Mouse (Mus musculus) MEL (cell line): ENCODE measurements around the gene Pde10a. TPM values are rescaled to one million over a fixed set of nuclear protein-coding genes. Genes with fewer than 3 reads are reported as not detected.

Experiments
- DNase-seq: peaks from one replicate; pipeline ENCODE4 v3.0.0; 2011; ENCODE audit warnings: low read depth, low spot score
- H3K27ac ChIP-seq: 2 replicates; pipeline ENCODE4 v1.5.1; 2012; ENCODE audit warnings: low read depth, mild to moderate bottlenecking, control low read depth, low read length, moderate library complexity; ENCODE audit not compliant: control insufficient read depth
- H3K27me3 ChIP-seq, 2 experiments: fragments of 150-350 bp in 1 of 2; sonication (generic) in 1 of 2; 2 replicates each; pipeline ENCODE4 v1.6.1; 2012; ENCODE audit warnings: low read length in 2 of 2, mild to moderate bottlenecking in 2 of 2, improper control_type of control experiment in 1 of 2, moderate library complexity in 1 of 2; ENCODE audit not compliant: insufficient read depth in 2 of 2, control insufficient read depth in 1 of 2
- H3K36me3 ChIP-seq, 2 experiments: 2 replicates each; pipeline ENCODE4 v1.6.1; 2012 to 2014; ENCODE audit warnings: low read length in 2 of 2, improper control_type of control experiment in 1 of 2, inconsistent platforms in 1 of 2, mild to moderate bottlenecking in 1 of 2; ENCODE audit not compliant: insufficient read depth in 2 of 2, control insufficient read depth in 1 of 2
- H3K4me1 ChIP-seq, 2 experiments: fragments of 150-350 bp in 1 of 2; sonication (generic) in 1 of 2; 2 replicates each; pipeline ENCODE4 v1.6.1; 2012; ENCODE audit warnings: low read length in 2 of 2, improper control_type of control experiment in 1 of 2, mild to moderate bottlenecking in 1 of 2; ENCODE audit not compliant: insufficient read depth in 2 of 2, control insufficient read depth in 1 of 2
- H3K4me3 ChIP-seq, 2 experiments: fragments of 150-350 bp in 1 of 2; sonication (generic) in 1 of 2; 2 replicates each; pipeline ENCODE4 v1.5.1; 2012; ENCODE audit warnings: low read depth in 2 of 2, low read length in 2 of 2, mild to moderate bottlenecking in 2 of 2, moderate library complexity in 2 of 2, control low read depth in 1 of 2, improper control_type of control experiment in 1 of 2; ENCODE audit not compliant: control insufficient read depth in 1 of 2, insufficient read depth in 1 of 2
- H3K79me2 ChIP-seq: 2 replicates; pipeline ENCODE4 v1.6.1; 2012; ENCODE audit warnings: mild to moderate bottlenecking, low read length, moderate library complexity; ENCODE audit not compliant: control insufficient read depth, poor library complexity, insufficient read depth
- H3K9ac ChIP-seq: 2 replicates; pipeline ENCODE4 v1.6.1; 2012; ENCODE audit warnings: low read depth, mild to moderate bottlenecking, control low read depth, low read length, moderate library complexity; ENCODE audit not compliant: control insufficient read depth, poor library complexity, severe bottlenecking
- H3K9me3 ChIP-seq: fragments of 150-350 bp; sonication (generic); replicated peaks from 2 replicates; pipeline ENCODE4 v1.6.1; 2012; ENCODE audit warnings: mild to moderate bottlenecking, low read length, improper control_type of control experiment, moderate library complexity; ENCODE audit not compliant: insufficient read depth
- E2F4 ChIP-seq: IDR thresholded peaks from 2 replicates; pipeline ENCODE4 v1.6.1; 2011; ENCODE audit warnings: low read depth, low read length, improper control_type of control experiment, borderline replicate concordance
- ETS1 ChIP-seq: IDR thresholded peaks from 2 replicates; pipeline ENCODE4 v1.6.1; 2012; ENCODE audit warnings: low read depth, mild to moderate bottlenecking, inconsistent platforms, low read length, improper control_type of control experiment, moderate library complexity
- GABPA ChIP-seq: IDR thresholded peaks from 2 replicates; pipeline ENCODE4 v1.6.1; 2012; ENCODE audit warnings: low read depth, mild to moderate bottlenecking, inconsistent platforms, low read length, improper control_type of control experiment, moderate library complexity
- GATA1 ChIP-seq: IDR thresholded peaks from 2 replicates; pipeline ENCODE4 v1.6.1; 2011; ENCODE audit warnings: low read depth, low read length, improper control_type of control experiment
- HCFC1 ChIP-seq: IDR thresholded peaks from 2 replicates; pipeline ENCODE4 v1.6.1; 2012; ENCODE audit warnings: low read depth, mild to moderate bottlenecking, inconsistent platforms, low read length, improper control_type of control experiment, moderate library complexity
- JUND ChIP-seq: IDR thresholded peaks from 2 replicates; pipeline ENCODE4 v1.6.1; 2011; ENCODE audit warnings: low read depth, mild to moderate bottlenecking, improper control_type of control experiment, low read length
- KAT2A ChIP-seq: conservative IDR thresholded peaks from 2 replicates; pipeline ENCODE4 v1.6.1; 2012; ENCODE audit warnings: low read depth, low read length, improper control_type of control experiment, inconsistent platforms
- MAFK ChIP-seq: IDR thresholded peaks from 2 replicates; pipeline ENCODE4 v1.6.1; 2011; ENCODE audit warnings: low read depth, mild to moderate bottlenecking, low read length, improper control_type of control experiment, borderline replicate concordance
- MAX ChIP-seq: IDR thresholded peaks from 2 replicates; pipeline ENCODE4 v1.6.1; 2011; ENCODE audit warnings: low read length, improper control_type of control experiment
- MEF2A ChIP-seq: IDR thresholded peaks from 2 replicates; pipeline ENCODE4 v1.6.1; 2014; ENCODE audit warnings: low read depth, mild to moderate bottlenecking, inconsistent platforms, low read length, improper control_type of control experiment; ENCODE audit not compliant: poor library complexity, insufficient replicate concordance, severe bottlenecking; ENCODE audit errors: extremely low read depth
- MXI1 ChIP-seq: IDR thresholded peaks from 2 replicates; pipeline ENCODE4 v1.6.1; 2011; ENCODE audit warnings: mild to moderate bottlenecking, low read depth, low read length, improper control_type of control experiment
- MYB ChIP-seq: IDR thresholded peaks from 2 replicates; pipeline ENCODE4 v1.6.1; 2011; ENCODE audit warnings: mild to moderate bottlenecking, low read depth, low read length, improper control_type of control experiment
- NELFE ChIP-seq: IDR thresholded peaks from 2 replicates; pipeline ENCODE4 v1.6.1; 2011; ENCODE audit warnings: low read depth, low read length, improper control_type of control experiment
- NRF1 ChIP-seq: IDR thresholded peaks from 2 replicates; pipeline ENCODE4 v1.6.1; 2014; ENCODE audit warnings: low read depth, mild to moderate bottlenecking, inconsistent platforms, low read length, improper control_type of control experiment, moderate library complexity; ENCODE audit not compliant: poor library complexity, insufficient read depth, severe bottlenecking
- POLR2A ChIP-seq, 2 experiments: IDR thresholded peaks; 2 replicates each; pipeline ENCODE4 v1.6.1; 2011 to 2012; ENCODE audit warnings: low read length in 2 of 2, mild to moderate bottlenecking in 2 of 2, control low read depth in 1 of 2, improper control_type of control experiment in 1 of 2, low read depth in 1 of 2, moderate library complexity in 1 of 2; ENCODE audit not compliant: control insufficient read depth in 1 of 2, insufficient read depth in 1 of 2, poor library complexity in 1 of 2
- POLR2AphosphoS2 ChIP-seq: IDR thresholded peaks from 2 replicates; pipeline ENCODE4 v1.6.1; 2011; ENCODE audit warnings: low read length, improper control_type of control experiment
- POLR2AphosphoS5 ChIP-seq: IDR thresholded peaks from 2 replicates; pipeline ENCODE4 v1.6.1; 2012; ENCODE audit warnings: low read depth, borderline replicate concordance, mild to moderate bottlenecking, inconsistent platforms, low read length, moderate library complexity, mixed read lengths
- RCOR1 ChIP-seq: IDR thresholded peaks from 2 replicates; pipeline ENCODE4 v1.6.1; 2012; ENCODE audit warnings: low read depth, mild to moderate bottlenecking, inconsistent platforms, low read length, improper control_type of control experiment
- SIN3A ChIP-seq: IDR thresholded peaks from 2 replicates; pipeline ENCODE4 v1.6.1; 2012; ENCODE audit warnings: low read length, improper control_type of control experiment, inconsistent platforms
- TAL1 ChIP-seq: IDR thresholded peaks from 2 replicates; pipeline ENCODE4 v1.6.1; 2012; ENCODE audit warnings: mild to moderate bottlenecking, inconsistent platforms, low read length, moderate library complexity, mixed read lengths
- TCF12 ChIP-seq: IDR thresholded peaks from 2 replicates; pipeline ENCODE4 v1.6.1; 2014; ENCODE audit warnings: low read depth, mild to moderate bottlenecking, inconsistent platforms, low read length, improper control_type of control experiment, moderate library complexity
- UBTF ChIP-seq: IDR thresholded peaks from 2 replicates; pipeline ENCODE4 v1.6.1; 2012; ENCODE audit warnings: low read depth, mild to moderate bottlenecking, inconsistent platforms, low read length, improper control_type of control experiment, moderate library complexity, borderline replicate concordance; ENCODE audit not compliant: insufficient read depth
- USF1 ChIP-seq: IDR thresholded peaks from 2 replicates; pipeline ENCODE4 v1.6.1; 2014; ENCODE audit warnings: low read depth, mild to moderate bottlenecking, inconsistent platforms, low read length, improper control_type of control experiment, moderate library complexity
- USF2 ChIP-seq, 2 experiments: IDR thresholded peaks; 2 replicates each; pipeline ENCODE4 v1.6.1; 2011 to 2012; ENCODE audit warnings: improper control_type of control experiment in 2 of 2, low read length in 2 of 2, borderline replicate concordance in 1 of 2, inconsistent platforms in 1 of 2, low read depth in 1 of 2, mild to moderate bottlenecking in 1 of 2; ENCODE audit not compliant: insufficient read depth in 1 of 2
- ZC3H11A ChIP-seq: IDR thresholded peaks from 2 replicates; pipeline ENCODE4 v1.6.1; 2012; ENCODE audit warnings: low read depth, mild to moderate bottlenecking, inconsistent platforms, low read length, improper control_type of control experiment
- ZKSCAN1 ChIP-seq: IDR thresholded peaks from 2 replicates; pipeline ENCODE4 v1.6.1; 2012; ENCODE audit warnings: low read depth, mild to moderate bottlenecking, inconsistent platforms, low read length, improper control_type of control experiment, moderate library complexity
- ZMIZ1 ChIP-seq: IDR thresholded peaks from 2 replicates; pipeline ENCODE4 v1.6.1; 2012; ENCODE audit warnings: low read depth, mild to moderate bottlenecking, inconsistent platforms, low read length, improper control_type of control experiment, moderate library complexity
- ZNF384 ChIP-seq: IDR thresholded peaks from 2 replicates; pipeline ENCODE4 v1.6.1; 2012; ENCODE audit warnings: low read depth, mild to moderate bottlenecking, inconsistent platforms, low read length, improper control_type of control experiment
- polyA plus RNA-seq, 2 experiments: library from polyadenylated mRNA; stranded (reverse) in 1 of 2; unstranded in 1 of 2; fragments of >175 nt in 1 of 2; fragments of >200 nt in 1 of 2; gene quantifications; 2 replicates each; pipeline versions ENCODE4 v1.2.1 to v1.2.4; 2012; ENCODE audit warnings: low replicate concordance in 2 of 2, low read depth in 1 of 2; ENCODE audit not compliant: insufficient read length in 2 of 2, insufficient read depth in 1 of 2, missing spikeins in 1 of 2
- total RNA-seq: library from RNA; depleted of rRNA; stranded (reverse); fragments of 300-350 nt; gene quantifications from 2 replicates; pipeline ENCODE4 v1.2.3, GENCODE M21; 2012

The Pde10a gene
- total and polyA plus RNA-seq, 3 experiments, result 3.1 to 6.9 TPM; not detected in 1

- TF ChIP-seq KAT2A (no peak), ETS1 (no peak), MXI1 (no peak), TCF12 (no peak), USF2 (IDR thresholded peaks at IDR 0.05; ENCODE audit: borderline replicate concordance in 1 of 2, insufficient read depth in 1 of 2, low read depth in 1 of 2, low read length in 2 of 2) (no peak), GABPA (no peak), GATA1 (no peak), ZNF384 (no peak), JUND (no peak), POLR2AphosphoS2 (no peak), MYB (no peak), RCOR1 (no peak), UBTF (no peak), ZKSCAN1 (no peak), E2F4 (no peak), TAL1 (no peak), USF1 (no peak)
- DNase-seq, result no peak
- no peaks in the 10 kb centered on the region for H3K9me3 ChIP-seq
- no peak overlapping the region for H3K4me3 ChIP-seq
- no peak overlapping the region for H3K9ac ChIP-seq
- H3K27me3 ChIP-seq, result no peaks in the 10 kb centered on the region; a peak in 2 of 4 replicates
- H3K36me3 ChIP-seq, result no peaks in the 10 kb centered on the region
- no peaks in the 10 kb centered on the region for H3K4me1 ChIP-seq
- H3K79me2 ChIP-seq, result no peaks in the 10 kb centered on the region
- no peak overlapping the region for H3K27ac ChIP-seq
These were observed 40.9 kb upstream of the Pde10a start for GRCm38 (mm10) chr17:8484246-8484645.

DNA sequence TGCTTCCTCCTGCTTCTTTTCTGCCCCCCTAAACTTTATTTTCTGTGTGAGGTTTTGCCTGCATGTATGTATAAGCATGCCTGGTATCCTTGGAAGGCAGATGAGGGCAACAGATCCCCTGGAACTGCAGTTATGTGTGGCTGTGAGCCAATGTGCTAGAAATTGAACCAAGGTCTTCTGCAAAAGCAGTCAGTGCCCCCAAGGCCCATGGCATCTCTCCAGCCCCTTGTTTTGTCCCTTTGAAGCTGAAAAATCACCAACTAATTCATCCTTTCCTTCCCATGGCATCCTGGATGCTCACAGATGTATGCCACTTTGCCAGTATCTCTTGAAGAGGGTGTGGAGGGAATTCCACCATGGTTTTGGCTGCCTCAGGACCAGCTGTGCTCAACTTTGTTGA lies 40.0 kb upstream of the Pde10a start:
- Histone ChIP-seq H3K27me3 (no peaks in the 10 kb centered on the region; a peak in 1 of 4 replicates), H3K9ac (no peak overlapping the region), H3K4me1 (no peaks in the 10 kb centered on the region), H3K36me3 (no peaks in the 10 kb centered on the region), H3K9me3 (no peaks in the 10 kb centered on the region), H3K27ac (no peak overlapping the region), H3K4me3 (no peak overlapping the region), H3K79me2 (no peaks in the 10 kb centered on the region)
- no peak for DNase-seq
- TF ChIP-seq SIN3A (no peak), POLR2AphosphoS5 (no peak), ZMIZ1 (no peak), USF1 (no peak), ZC3H11A (no peak), MYB (no peak), ZKSCAN1 (no peak), E2F4 (no peak), MEF2A (no peak), GABPA (no peak), HCFC1 (no peak), MAX (no peak), MAFK (no peak), RCOR1 (no peak), NELFE (no peak), NRF1 (no peak), POLR2A (IDR thresholded peaks at IDR 0.05; ENCODE audit: control insufficient read depth in 1 of 2, insufficient read depth in 1 of 2, low read depth in 1 of 2, low read length in 2 of 2, poor library complexity in 1 of 2) (no peak), TCF12 (no peak)
